Mouse (Mus musculus): ENCODE measurements around the gene Padi3. TPM values are rescaled to one million over a fixed set of nuclear protein-coding genes. Genes with fewer than 3 reads are reported as not detected.

Padi3 gene
- not detected in 2 replicates for polyA plus RNA-seq (2015; fragmentation: Nextera tagmentation; extraction: Ambion mirVana)

- Histone ChIP-seq H3K4me1 (peaks cover 15% of the 10 kb centered on the region), H3K4me2 (replicated peaks) (no peak within 1 kb of the TSS), H3K9ac (replicated peaks) (no peak within 1 kb of the TSS), H3K27ac (replicated peaks) (no peak within 1 kb of the TSS), H3K4me3 (no peak within 1 kb of the TSS), H3K27me3 (0 out of 2 replicates have a peak, but pooled peaks cover 7% of the 10 kb centered on the region), H3K9me3 (no peaks in the 10 kb centered on the region), H3K36me3 (no peaks in the 10 kb centered on the region)
- no peak for ATAC-seq (replicated peaks)
- 82% methylated on average over 15 of the region's 16 CpGs for WGBS
These were observed at the start of gene Padi3 for GRCm38 (mm10) chr4:140810458-140811260. TSS of gene Padi3 (minus strand) at chr4:140810648.

GRCm38 (mm10) chr4:140859291-140859690 lies 48.8 kb upstream of the Padi3 start:
- no peaks in the 10 kb centered on the region for H3K27me3 ChIP-seq

GRCm38 (mm10) chr4:140857813-140858212 lies 47.4 kb upstream of the Padi3 start:
- no peaks in the 10 kb centered on the region for H3K9me3 ChIP-seq
- H3K4me3 ChIP-seq = no peak overlapping the region
- H3K4me2 ChIP-seq (replicated peaks) = no peak overlapping the region
- 69% methylated on average over 7 of the region's 7 CpGs for WGBS
- ATAC-seq (replicated peaks) = no peak
- H3K4me1 ChIP-seq = no peaks in the 10 kb centered on the region
- H3K27me3 ChIP-seq = no peaks in the 10 kb centered on the region
- no peaks in the 10 kb centered on the region for H3K36me3 ChIP-seq
- no peak overlapping the region for H3K27ac ChIP-seq (replicated peaks)
- no peak overlapping the region for H3K9ac ChIP-seq (replicated peaks)

More at GRCm38 (mm10) chr4:140859291-140859690, 48.8 kb upstream of the Padi3 start:
- no peak overlapping the region for H3K4me2 ChIP-seq (replicated peaks)
- WGBS = 80% methylated on average over 11 of the region's 11 CpGs
- H3K4me3 ChIP-seq = no peak overlapping the region
- no peaks in the 10 kb centered on the region for H3K36me3 ChIP-seq
- H3K9ac ChIP-seq (replicated peaks) = no peak overlapping the region
- no peak overlapping the region for H3K27ac ChIP-seq (replicated peaks)
- ATAC-seq (replicated peaks) = no peak
- H3K9me3 ChIP-seq = no peaks in the 10 kb centered on the region
- H3K4me1 ChIP-seq = no peaks in the 10 kb centered on the region

GRCm38 (mm10) chr4:140857041-140857440 lies 46.6 kb upstream of the Padi3 start:
- no peak for ATAC-seq (replicated peaks)
- no peaks in the 10 kb centered on the region for H3K4me1 ChIP-seq
- WGBS = 86% methylated on average over 5 of the region's 5 CpGs
- H3K4me2 ChIP-seq (replicated peaks) = no peak overlapping the region
- H3K27ac ChIP-seq (replicated peaks) = no peak overlapping the region
- H3K36me3 ChIP-seq = no peaks in the 10 kb centered on the region
- no peak overlapping the region for H3K4me3 ChIP-seq
- no peaks in the 10 kb centered on the region for H3K9me3 ChIP-seq
- no peak overlapping the region for H3K9ac ChIP-seq (replicated peaks)
- H3K27me3 ChIP-seq = no peaks in the 10 kb centered on the region

GRCm38 (mm10) chr4:140855151-140855550 lies 44.7 kb upstream of the Padi3 start:
- Histone ChIP-seq H3K27ac (replicated peaks) (no peak overlapping the region), H3K36me3 (no peaks in the 10 kb centered on the region), H3K27me3 (no peaks in the 10 kb centered on the region), H3K9ac (replicated peaks) (no peak overlapping the region), H3K4me3 (no peak overlapping the region), H3K4me2 (replicated peaks) (no peak overlapping the region), H3K4me1 (no peaks in the 10 kb centered on the region), H3K9me3 (no peaks in the 10 kb centered on the region)
- ATAC-seq (replicated peaks) = no peak
- WGBS = 74% methylated on average over 6 of the region's 10 CpGs

GRCm38 (mm10) chr4:140854455-140854864 lies 44.0 kb upstream of the Padi3 start:
- no peak overlapping the region for H3K27ac ChIP-seq (replicated peaks)

GRCm38 (mm10) chr4:140853626-140854025 lies 43.2 kb upstream of the Padi3 start:
- no peak for ATAC-seq (replicated peaks)
- WGBS = 60% methylated on average over 8 of the region's 8 CpGs

More at GRCm38 (mm10) chr4:140854455-140854864, 44.0 kb upstream of the Padi3 start:
- H3K4me1 ChIP-seq = no peaks in the 10 kb centered on the region
- ATAC-seq (replicated peaks) = no peak
- H3K9me3 ChIP-seq = no peaks in the 10 kb centered on the region
- H3K27me3 ChIP-seq = no peaks in the 10 kb centered on the region
- H3K9ac ChIP-seq (replicated peaks) = no peak overlapping the region
- WGBS = 70% methylated on average over 10 of the region's 10 CpGs
- H3K36me3 ChIP-seq = no peaks in the 10 kb centered on the region
- no peak overlapping the region for H3K4me2 ChIP-seq (replicated peaks)
- H3K4me3 ChIP-seq = no peak overlapping the region

GRCm38 (mm10) chr4:140849310-140849709 lies 38.9 kb upstream of the Padi3 start:
- ATAC-seq (replicated peaks) = no peak
- Histone ChIP-seq H3K4me2 (replicated peaks) (no peak overlapping the region), H3K27me3 (no peaks in the 10 kb centered on the region), H3K9ac (replicated peaks) (no peak overlapping the region), H3K9me3 (no peaks in the 10 kb centered on the region), H3K4me1 (no peaks in the 10 kb centered on the region), H3K4me3 (no peak overlapping the region), H3K27ac (replicated peaks) (no peak overlapping the region), H3K36me3 (no peaks in the 10 kb centered on the region)
- 75% methylated on average over 11 of the region's 11 CpGs for WGBS

More at GRCm38 (mm10) chr4:140853626-140854025, 43.2 kb upstream of the Padi3 start:
- H3K9me3 ChIP-seq = no peaks in the 10 kb centered on the region
- no peak overlapping the region for H3K4me2 ChIP-seq (replicated peaks)
- no peak overlapping the region for H3K4me3 ChIP-seq
- H3K4me1 ChIP-seq = no peaks in the 10 kb centered on the region
- no peaks in the 10 kb centered on the region for H3K36me3 ChIP-seq
- H3K9ac ChIP-seq (replicated peaks) = no peak overlapping the region
- no peak overlapping the region for H3K27ac ChIP-seq (replicated peaks)
- H3K27me3 ChIP-seq = no peaks in the 10 kb centered on the region

GRCm38 (mm10) chr4:140845666-140846065 lies 35.2 kb upstream of the Padi3 start, which contains the start of gene Padi1:
TSS of gene Padi1 (minus strand) at chr4:140845778.
- no peak within 1 kb of the TSS for H3K4me2 ChIP-seq (replicated peaks)
- H3K4me3 ChIP-seq = no peak within 1 kb of the TSS
- H3K4me1 ChIP-seq = no peaks in the 10 kb centered on the region
- no peak within 1 kb of the TSS for H3K9ac ChIP-seq (replicated peaks)
- H3K27me3 ChIP-seq = no peaks in the 10 kb centered on the region
- no peaks in the 10 kb centered on the region for H3K9me3 ChIP-seq
- WGBS = 71% methylated on average over 6 of the region's 6 CpGs
- no peak for ATAC-seq (replicated peaks)
- H3K27ac ChIP-seq (replicated peaks) = no peak within 1 kb of the TSS
- no peaks in the 10 kb centered on the region for H3K36me3 ChIP-seq

- no peaks in the 10 kb centered on the region for H3K36me3 ChIP-seq
- no peak for ATAC-seq (replicated peaks)
- H3K27ac ChIP-seq (replicated peaks) = no peak overlapping the region
- WGBS = 76% methylated on average over 4 of the region's 4 CpGs
- no peak overlapping the region for H3K4me3 ChIP-seq
- no peaks in the 10 kb centered on the region for H3K27me3 ChIP-seq
- H3K4me1 ChIP-seq = no peaks in the 10 kb centered on the region
- no peak overlapping the region for H3K4me2 ChIP-seq (replicated peaks)
- no peaks in the 10 kb centered on the region for H3K9me3 ChIP-seq
- H3K9ac ChIP-seq (replicated peaks) = no peak overlapping the region
These were observed 34.5 kb upstream of the Padi3 start for GRCm38 (mm10) chr4:140844991-140845390.

- 59% methylated on average over 15 of the region's 15 CpGs for WGBS
- no peaks in the 10 kb centered on the region for H3K27me3 ChIP-seq
- no peak for ATAC-seq (replicated peaks)
- H3K9me3 ChIP-seq = no peaks in the 10 kb centered on the region
- H3K4me3 ChIP-seq = no peak overlapping the region
- no peak overlapping the region for H3K4me2 ChIP-seq (replicated peaks)
- no peaks in the 10 kb centered on the region for H3K36me3 ChIP-seq
- no peak overlapping the region for H3K27ac ChIP-seq (replicated peaks)
- no peak overlapping the region for H3K9ac ChIP-seq (replicated peaks)
- H3K4me1 ChIP-seq = no peaks in the 10 kb centered on the region
These were observed 33.3 kb upstream of the Padi3 start for GRCm38 (mm10) chr4:140843670-140844280.

GRCm38 (mm10) chr4:140842909-140843308 lies 32.5 kb upstream of the Padi3 start:
- WGBS = 73% methylated on average over 1 of the region's 1 CpGs

More at GRCm38 (mm10) chr4:140842909-140843308, 32.5 kb upstream of the Padi3 start:
- H3K27ac ChIP-seq (replicated peaks) = no peak overlapping the region
- H3K9me3 ChIP-seq = no peaks in the 10 kb centered on the region
- no peaks in the 10 kb centered on the region for H3K27me3 ChIP-seq
- H3K4me1 ChIP-seq = no peaks in the 10 kb centered on the region
- no peak overlapping the region for H3K4me2 ChIP-seq (replicated peaks)
- no peaks in the 10 kb centered on the region for H3K36me3 ChIP-seq
- ATAC-seq (replicated peaks) = no peak
- no peak overlapping the region for H3K4me3 ChIP-seq
- no peak overlapping the region for H3K9ac ChIP-seq (replicated peaks)
